Mouse (Mus musculus) spleen, adult 2 months (tissue): ENCODE measurements at regions not wholly inside any gene's neighbourhood (a gene's known extent, or its start where the extent isn't known, plus 50 kb on each side); places are given as distances from the start of the nearest gene placed in this dataset.

ENCODE experiments used
- CTCF ChIP-seq: fragments of 200-500 bp; IDR thresholded peaks from 2 replicates; pipeline ENCODE4 v1.5.1; 2011; ENCODE audit warnings: mild to moderate bottlenecking, inconsistent platforms; ENCODE audit not compliant: insufficient read depth, insufficient read length, insufficient replicate concordance; ENCODE audit errors: extremely low read depth
- POLR2A ChIP-seq: fragments of 200-500 bp; IDR thresholded peaks from 2 replicates; pipeline ENCODE4 v1.6.1; 2011; ENCODE audit warnings: low read depth, low read length, inconsistent platforms

DNA sequence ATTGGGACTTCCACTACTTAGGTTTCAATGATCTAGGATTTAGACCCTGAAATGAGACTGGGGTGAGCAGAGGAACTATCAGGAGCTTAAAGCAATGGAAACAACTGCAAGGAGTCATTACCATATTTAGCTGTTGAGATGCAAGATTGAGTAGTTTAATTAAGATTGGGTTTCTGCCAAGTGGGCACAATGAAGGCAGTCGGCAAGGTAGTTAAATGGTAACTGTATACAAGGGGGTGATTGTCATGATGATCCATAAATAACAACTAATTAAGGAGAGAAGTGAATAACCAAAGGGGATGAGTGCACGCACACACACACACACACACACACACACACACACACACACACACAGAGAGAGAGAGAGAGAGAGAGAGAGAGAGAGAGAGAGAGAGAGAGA is 125.7 kb upstream of the Gk2 start:
- TF ChIP-seq CTCF (no peak), POLR2A (no peak)
